Mouse (Mus musculus): Measurements from ENCODE around the gene Cldn10.

- TF ChIP-seq CTCF (IDR thresholded peaks at IDR 0.05; ENCODE audit: extremely low read depth, insufficient read depth, insufficient read length, insufficient replicate concordance) (no peak), POLR2A (IDR thresholded peaks at IDR 0.05; ENCODE audit: low read depth, low read length) (no peak)
Measured at GRCm38 (mm10) chr14:118903397-118903796, 115.7 kb downstream of the Cldn10 start.

All from spleen, adult 2 months (tissue).